Mouse (Mus musculus) cerebellum, adult 8-10 months (tissue): ENCODE results near the gene Vmn1r188.
"Not testable (repeated sequence)": the region's sequence is repeated elsewhere in the genome, so short reads cannot be mapped to it uniquely, and the experiment has no call there.

Experiments
- DNase-seq: peaks from one replicate; pipeline ENCODE4 v3.0.0; 2022

The Vmn1r188 gene

DNA sequence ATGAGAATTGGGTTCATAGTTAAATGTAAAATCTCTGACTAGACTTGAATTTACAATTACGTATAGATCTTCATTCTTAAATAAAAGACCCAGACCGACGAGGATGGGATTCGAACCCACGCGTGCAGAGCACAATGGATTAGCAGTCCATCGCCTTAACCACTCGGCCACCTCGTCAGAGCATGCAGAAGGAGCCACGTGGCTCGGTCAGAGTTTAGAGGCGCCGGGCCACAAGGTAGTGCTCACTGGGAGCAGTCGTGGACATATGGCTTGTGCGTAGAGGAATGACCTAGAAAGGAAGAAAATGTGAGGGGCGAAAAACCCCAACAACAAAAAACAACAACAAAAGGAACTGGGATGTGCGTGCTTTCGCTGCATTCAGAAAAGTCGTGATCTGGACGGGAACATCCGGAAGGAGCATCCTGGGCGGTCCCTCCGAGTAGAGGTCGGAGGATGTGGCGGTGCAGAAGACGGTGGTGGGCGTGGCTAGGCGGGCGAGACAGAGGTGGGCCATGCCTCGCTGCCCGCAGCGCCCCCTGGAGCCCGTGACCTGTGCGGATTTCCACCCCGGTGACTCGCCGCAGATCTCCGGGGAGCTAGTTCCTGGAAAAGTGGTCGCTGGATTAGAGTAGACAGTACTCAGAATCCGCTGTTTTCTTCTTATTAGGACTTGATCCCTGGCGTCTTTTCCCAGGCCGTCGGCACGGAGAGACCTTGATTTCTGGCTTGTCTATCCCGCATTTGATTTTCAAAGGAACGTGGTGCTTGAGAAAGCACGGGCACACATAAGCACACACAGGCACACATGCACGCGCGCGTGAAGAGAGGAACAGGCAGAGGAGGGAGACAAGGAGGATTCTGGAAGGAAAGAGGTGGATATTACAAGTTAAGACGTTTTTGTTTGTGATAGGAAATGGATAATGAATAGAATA is 33.4 kb upstream of the Vmn1r188 start:
- DNase-seq, result peak; percentile 63

DNA sequence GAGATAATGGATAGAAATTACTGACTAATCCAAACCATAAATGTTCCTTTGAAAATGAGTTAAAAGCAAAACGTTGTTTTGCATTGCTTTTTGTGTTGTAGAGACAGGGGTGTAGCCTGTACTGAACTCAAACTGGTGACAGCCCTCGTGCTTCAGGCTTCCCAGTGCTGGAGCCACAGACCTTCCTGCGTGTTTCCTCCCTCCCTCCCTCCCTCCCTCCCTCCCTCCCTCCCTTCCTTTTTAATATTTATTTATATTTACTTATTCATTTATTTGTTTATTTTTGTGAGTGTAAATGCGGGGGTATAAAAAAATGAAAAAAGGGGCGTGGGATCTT is 32.7 kb upstream of the Vmn1r188 start:
- no peak for DNase-seq

DNA sequence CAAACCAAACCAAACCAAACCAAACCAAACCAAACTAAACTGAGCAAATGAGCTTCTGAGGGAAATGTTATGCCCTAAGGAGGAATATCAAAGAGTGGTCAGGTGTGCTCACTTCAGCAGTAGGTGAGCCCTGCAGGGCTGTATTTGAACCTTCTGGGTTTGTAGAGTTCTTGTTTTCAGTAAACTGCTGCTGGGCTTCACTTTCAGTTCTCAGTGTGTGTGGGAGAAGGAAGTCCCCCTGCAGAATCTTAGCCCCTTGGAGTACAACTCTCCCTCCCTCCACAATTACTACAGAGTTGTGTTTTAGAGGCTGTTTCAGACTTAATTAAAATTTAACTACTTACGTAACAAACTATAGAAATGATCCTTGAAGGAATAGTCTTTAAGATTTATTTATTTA is 30.5 kb upstream of the Vmn1r188 start:
- no peak for DNase-seq

DNA sequence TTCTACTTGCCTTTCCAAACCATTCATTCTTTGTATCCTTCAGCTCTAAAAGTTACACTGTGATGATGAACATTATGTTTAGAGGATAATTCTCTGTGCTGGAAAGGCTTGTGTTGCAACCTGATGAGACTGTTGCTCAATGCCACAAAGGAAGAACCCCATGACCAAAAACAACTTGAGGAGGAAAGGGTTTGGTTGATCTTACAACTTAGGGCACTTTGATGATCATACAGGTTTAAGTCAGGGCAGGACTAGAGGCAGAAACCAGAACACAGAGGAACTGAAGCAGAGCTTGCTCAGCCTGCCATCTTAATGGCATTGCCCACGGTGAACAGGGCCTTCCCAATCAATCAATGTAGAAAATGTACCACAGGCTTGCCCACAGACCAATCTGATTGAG is 22.8 kb upstream of the Vmn1r188 start:
- DNase-seq, result no peak

DNA sequence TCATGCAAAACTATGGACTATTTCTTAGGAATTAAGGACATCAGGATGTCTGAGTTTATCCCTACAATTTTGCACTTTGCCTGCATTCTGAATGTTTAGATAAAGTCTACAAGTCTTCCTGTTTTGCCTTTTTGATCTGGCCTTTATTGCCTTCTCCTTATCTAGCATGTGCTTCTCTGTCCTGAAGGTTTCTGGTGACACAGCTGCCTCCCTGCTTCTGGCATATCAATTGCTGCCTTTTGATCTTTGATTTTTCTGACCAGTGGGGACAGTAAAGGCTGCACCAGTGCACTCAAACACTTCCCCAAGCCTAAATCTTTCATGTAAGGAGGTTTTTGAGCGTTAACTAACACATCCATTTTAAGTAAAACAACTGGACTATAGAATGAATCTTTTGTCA is 20.8 kb upstream of the Vmn1r188 start:
- DNase-seq, result no peak

DNA sequence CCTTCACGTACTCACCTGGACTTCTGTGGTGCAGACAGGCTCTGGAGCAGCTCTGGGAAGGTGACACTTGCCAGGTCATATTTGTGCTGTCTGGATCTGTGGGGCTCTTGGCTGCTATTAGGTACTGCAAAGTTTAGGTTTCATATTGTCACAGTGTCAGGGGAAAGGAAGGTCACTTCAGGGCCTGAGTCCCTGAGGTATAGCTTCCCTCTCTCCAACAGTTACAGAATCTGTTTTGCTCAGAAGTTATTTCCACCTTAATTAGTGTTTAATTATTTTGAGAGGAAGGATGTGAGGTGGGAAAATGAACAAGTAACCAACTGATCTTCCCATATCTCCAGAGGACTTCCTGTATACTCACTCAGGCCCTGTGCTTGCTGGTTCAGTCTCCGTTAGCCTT is 21.5 kb downstream of the Vmn1r188 start, which contains the start of gene Vmn1r189:
TSS of gene Vmn1r189 (minus strand) at position 101 of the 400 bp plus-strand sequence.
- not testable (repeated sequence) for DNase-seq

DNA sequence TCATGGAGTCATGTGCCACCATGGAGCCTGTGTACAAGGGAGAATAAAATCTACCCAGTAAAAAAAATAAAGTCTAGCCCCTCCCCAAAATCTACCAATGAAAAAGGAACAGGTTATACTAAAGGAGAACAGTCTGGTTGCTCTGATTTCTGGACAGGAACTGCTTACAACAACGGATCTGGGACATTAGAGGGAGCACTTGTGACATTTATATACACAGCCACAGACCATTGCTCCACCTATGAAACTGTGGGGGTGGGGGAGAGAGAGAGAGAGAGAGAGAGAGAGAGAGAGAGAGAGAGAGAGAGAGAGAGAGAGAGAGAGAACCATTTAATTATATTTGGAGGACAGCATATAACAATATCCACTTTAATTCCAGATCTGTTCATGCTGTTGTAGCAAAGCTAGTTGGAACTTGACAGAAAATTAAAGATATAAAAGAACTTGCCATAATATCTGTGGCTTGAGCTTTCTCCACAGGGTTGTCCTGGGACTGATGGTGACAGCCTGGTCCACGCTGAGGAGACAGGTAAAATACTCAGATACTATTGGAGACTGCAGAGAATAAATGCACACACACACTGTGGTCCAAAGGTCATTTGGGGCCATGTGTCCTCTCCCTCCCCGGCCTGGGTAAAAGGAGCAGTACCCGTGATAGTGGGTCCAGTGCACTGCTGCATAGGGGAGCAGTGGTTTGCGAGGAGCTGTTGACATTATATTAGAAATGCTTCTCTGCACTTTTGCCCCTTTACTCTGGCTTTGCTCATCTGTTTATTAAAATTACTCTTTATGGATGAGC is 52.5 kb downstream of the Vmn1r188 start:
- DNase-seq, result not testable (repeated sequence)
